Mouse (Mus musculus): ENCODE data around the gene Gm15097.
"Not testable (repeated sequence)": the region's sequence is repeated elsewhere in the genome, so short reads cannot be mapped to it uniquely, and the experiment has no call there.

Gene Gm15097

GRCm38 (mm10) chrX:149784173-149784572, at the start of gene Gm15097:
Gene Gm15097, plus strand, starts transcription at chrX:149784473.
- DNase-seq (ENCODE audit: low read depth, low spot score): not testable (repeated sequence)

- not testable (repeated sequence) for DNase-seq (ENCODE audit: low read depth, low spot score)
These were observed 21.4 kb upstream of the Gm15097 start for GRCm38 (mm10) chrX:149762853-149763252.

DNA sequence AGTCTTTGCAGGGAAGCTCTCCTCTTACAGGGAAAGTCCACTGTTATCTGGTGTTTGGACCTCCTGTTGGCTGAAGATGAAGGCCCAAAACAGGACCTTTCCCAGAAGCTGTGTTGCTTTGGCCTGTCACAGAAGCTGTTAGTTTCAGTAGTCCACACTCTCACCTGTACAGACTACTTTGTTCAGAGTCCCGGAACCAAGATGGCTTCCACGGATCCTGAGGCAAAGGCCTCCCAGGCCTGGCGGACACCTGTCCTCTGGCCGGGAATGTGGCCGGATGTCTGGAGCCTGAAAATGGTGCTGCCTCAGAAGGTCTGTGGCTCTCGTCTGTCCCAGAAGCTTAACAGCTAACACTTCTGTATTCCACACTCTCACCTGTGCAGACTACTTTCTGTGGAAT, 26.9 kb downstream of the Gm15097 start:
- not testable (repeated sequence) for DNase-seq (ENCODE audit: low read depth, low spot score)

All from c-Kit-negative CD71-positive TER-119-positive erythroid progenitor cells, embryonic 14.5 days (primary cell).